Mouse (Mus musculus) heart, adult 11 months (tissue): ENCODE measurements around the gene Asphd1.

Experiments used
- DNase-seq: peaks from one replicate; pipeline ENCODE4 v3.0.0; 2022

Asphd1 gene

DNA sequence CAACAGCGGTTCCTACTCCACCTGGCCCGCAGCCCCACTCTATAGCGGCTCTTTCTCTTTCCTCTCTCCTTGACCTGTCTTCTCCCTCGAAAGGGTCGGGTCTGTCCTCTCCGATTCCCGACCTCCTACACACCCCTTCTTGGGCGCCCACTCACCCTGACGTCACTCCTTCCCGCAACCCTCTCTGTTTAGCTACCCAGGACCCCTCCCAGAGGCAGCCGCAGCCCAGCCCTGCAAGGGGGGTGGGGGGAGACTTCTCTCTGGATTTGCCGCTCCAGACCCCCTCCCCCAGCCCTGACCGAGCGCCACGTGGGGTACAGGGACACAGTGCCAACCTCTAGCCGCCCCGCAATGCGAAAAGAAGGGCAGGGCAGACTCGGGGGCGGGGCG, at the start of gene Asphd1:
Gene Asphd1 (minus strand): TSS at position 180 of the 390 bp plus-strand sequence.
- DNase-seq = no peak

- no peak for DNase-seq
Observed at GRCm38 (mm10) chr7:126996449-126996848, 47.1 kb upstream of the Asphd1 start.

DNA sequence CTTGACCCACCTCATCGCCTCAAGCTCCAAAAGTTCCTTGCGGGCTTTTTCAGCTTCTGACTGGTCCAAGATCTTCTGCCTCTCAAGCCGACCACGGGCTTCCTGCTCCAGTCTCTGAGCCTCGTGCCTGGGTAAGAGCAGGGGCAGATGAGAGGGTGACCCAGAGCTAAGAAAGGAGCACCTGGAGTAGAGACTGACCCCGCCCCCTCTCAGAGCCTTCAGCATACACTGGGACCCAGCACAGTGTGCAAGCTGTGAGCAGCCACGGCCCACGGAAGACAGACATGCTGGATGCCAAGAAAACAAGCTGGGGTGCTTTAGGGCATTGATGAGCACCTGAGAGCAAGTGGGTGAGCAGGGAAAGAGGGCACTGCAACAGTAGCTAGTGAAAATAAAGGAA, 39.4 kb upstream of the Asphd1 start:
- no peak for DNase-seq

- peak; percentile 93 for DNase-seq
Observed at GRCm38 (mm10) chr7:126986319-126986718, 36.9 kb upstream of the Asphd1 start.

DNA sequence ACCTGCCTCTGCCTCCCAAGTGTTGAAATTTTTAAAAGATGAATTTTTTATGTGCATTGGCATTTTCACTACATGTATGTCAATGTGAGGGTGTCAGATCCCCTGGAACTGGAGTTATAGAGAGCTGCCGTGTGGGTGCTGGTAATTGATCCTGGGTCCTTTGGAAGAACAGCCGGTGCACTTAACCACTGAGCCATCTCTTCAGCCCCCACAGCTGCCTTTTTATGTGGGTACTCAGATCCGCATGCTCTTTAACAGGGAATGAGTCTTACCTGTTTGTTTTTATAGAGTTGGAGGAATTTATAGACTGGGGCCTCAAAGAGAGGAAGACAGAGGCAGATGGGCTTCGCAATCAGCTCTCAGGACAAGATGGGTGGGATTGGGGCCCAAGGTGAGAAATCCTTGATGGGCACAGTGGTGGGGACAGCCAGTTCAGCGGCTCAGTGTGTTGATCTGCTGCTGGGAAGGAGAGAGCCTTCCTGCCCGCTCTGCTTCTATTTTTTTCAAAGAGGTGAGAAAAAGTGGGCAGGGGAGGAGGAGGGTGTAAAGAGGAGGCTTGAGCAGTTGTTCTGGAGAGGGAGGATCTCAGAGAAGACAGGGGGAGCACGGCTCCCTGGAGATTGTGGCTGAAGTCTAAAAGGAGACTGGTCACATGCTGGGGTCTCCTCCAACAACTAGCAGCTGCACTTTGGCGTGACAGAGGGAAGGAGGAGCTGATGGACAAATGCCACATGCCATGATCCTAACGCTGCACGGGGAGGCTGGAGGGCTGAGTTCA, 35.5 kb upstream of the Asphd1 start:
- DNase-seq = no peak

DNA sequence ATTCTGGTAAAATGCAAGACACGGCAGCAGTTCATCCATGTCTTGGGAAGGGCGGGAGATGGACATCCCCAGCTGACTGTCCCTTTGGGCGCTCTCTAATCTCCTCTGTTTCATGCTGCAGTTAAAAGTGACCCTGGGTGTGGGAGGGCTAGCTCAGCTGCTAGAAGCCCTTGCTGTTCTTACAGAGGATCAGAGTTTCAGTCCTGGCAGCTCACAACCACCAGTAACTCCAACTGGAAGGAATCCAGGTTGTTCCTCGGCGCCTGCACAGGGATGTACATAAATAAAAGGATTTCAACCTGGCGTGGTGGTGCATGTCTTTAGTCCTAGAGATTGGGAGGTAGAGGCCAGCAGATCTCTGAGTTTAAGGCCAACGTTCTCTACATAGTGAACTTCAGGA, 33.7 kb upstream of the Asphd1 start:
- no peak for DNase-seq

DNA sequence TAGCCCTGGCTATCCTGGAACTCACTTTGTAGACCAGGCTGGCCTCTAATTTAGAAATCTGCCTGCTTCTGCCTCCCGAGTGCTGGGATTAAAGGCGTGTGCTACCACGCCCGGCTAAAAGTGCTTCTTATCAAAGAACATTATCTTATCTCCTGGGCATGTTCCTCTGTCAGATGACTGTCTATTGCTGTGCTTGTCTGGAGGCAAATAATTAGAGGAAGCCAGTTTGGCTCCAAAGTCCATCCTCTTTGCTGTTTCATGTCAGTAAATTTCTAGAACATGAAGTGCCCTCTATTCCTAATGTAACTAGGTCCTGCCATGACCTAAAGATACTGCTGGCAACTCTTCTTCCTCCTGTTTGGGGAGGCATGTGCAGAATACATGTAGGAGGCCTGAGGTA, 32.7 kb upstream of the Asphd1 start:
- no peak for DNase-seq

DNA sequence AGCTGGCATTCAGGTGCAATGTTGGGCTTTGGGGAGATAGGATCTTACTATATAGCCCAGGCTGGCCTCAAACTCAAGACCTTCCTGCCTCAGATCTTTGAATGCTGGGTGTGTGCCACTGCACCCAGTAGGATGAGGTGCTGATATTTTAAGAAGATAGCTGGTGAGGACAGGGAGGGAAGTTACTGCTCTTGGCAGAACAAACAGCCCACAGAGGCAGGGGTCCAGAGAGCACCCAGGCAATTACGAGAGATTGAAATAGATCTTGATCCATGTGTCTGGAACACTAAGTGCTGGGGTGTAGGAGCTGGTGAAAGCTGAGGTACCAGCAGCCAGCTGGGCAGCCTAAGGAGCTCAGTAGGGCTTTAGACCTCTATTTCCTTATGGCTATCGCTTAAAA, 32.2 kb upstream of the Asphd1 start:
- no peak for DNase-seq

DNA sequence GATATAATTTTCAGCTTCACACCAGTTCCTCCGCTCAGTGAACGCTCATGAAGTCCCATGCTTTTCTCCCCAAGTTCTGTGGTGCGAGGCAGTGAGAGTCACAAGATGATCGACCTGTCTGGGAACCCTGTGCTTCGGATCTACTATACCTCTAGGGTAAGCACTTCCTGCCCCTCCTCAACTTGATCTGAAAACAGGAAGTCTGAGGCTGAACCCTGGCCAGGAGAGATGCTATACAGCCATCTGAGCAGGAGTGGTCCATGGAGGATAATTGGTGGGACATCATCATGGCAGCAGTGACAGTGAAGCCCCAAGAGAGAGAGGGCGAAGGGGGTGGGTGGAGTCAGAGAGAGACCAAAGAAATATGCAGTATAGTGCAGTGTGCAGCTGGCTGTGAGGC, 29.5 kb upstream of the Asphd1 start:
- no peak for DNase-seq

GRCm38 (mm10) chr7:126976878-126977459, 27.6 kb upstream of the Asphd1 start:
- no peak for DNase-seq

- peak; percentile 99 for DNase-seq
Observed at GRCm38 (mm10) chr7:126975950-126976866, 26.8 kb upstream of the Asphd1 start, which contains the start of gene Cdiptos. Cdiptos (minus strand) TSS chr7:126976098.

GRCm38 (mm10) chr7:126975893-126975949, 26.3 kb upstream of the Asphd1 start, which contains the start of gene Cdipt:
Cdipt (plus strand) TSS chr7:126975914.
- no peak for DNase-seq

DNA sequence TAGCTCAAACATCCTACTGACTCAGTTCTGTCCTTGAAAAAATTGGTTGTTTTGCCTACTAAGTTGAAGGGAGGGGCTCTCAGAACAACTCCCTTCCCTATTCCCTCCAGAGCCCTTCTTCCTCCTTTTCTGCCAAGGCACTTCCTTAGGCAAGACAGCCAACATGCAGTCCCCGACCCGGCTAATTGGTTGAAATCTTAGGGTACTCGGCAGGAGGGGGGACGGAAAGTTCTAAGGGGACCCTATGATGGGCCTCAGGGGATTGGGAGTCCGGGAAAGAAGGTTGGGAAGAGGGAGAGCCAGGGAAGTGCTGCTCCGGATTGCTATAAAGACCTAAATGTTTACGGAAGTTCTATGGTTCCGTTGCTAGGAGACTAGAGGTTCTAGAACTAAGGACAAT, 26.1 kb upstream of the Asphd1 start:
- peak; percentile 97 for DNase-seq

GRCm38 (mm10) chr7:126967361-126967760, 18.0 kb upstream of the Asphd1 start:
- DNase-seq = no peak

- no peak for DNase-seq
Observed at GRCm38 (mm10) chr7:126965568-126965967, 16.2 kb upstream of the Asphd1 start.

DNA sequence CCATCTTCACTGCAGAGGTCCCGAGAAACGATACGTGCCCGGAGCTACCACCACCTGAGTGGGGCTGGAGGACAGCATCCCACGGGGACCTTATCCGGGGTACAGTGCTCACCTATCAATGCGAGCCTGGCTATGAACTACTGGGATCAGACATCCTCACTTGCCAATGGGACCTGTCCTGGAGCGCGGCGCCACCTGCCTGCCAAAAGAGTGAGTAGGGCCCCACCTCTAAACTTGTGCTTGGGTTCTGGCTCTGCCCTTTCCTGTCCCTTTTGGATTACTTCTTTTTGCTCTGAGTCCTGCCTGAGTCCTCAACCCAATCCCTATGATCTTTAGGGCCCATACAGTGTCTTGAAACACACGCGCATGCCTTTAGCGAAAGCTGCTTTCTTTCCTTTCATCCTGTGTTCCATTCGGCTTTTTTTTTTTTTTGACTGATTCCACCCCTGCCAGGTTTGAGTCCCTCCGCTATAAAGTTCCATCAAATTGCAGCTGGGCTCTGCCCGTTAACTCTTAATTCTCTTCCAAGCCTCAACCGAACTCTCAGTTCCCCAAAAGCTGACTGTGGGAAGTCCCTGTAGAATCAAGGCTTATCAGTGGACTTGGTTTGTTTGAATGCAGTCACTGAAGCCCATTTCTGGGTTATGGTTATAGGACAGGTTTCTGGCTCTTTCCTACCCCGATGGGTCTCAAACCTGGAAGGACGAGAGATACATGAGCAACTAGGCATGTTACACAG, 14.3 kb upstream of the Asphd1 start:
- DNase-seq = no peak

GRCm38 (mm10) chr7:126961965-126962364, 12.6 kb upstream of the Asphd1 start:
- DNase-seq = no peak

- DNase-seq = no peak
Observed at GRCm38 (mm10) chr7:126961095-126961494, 11.7 kb upstream of the Asphd1 start.

DNA sequence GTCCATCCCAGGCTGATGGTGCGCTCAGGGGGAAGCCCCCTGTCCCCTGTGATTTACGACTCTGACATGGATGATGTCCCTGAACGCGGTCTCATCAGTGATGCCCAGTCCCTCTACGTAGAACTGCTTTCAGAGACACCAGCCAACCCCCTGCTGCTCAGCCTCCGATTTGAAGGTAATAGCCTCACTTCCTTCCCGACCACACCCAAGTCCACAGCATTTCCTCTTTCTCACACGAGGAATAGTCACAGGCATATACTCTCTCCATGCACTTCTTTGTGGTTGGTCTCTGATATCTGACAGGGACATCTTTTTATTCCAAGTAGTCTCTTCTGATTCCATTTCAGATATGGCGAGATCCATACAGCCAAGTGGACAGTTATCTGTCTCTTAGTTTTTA, 10.4 kb upstream of the Asphd1 start:
- no peak for DNase-seq

DNA sequence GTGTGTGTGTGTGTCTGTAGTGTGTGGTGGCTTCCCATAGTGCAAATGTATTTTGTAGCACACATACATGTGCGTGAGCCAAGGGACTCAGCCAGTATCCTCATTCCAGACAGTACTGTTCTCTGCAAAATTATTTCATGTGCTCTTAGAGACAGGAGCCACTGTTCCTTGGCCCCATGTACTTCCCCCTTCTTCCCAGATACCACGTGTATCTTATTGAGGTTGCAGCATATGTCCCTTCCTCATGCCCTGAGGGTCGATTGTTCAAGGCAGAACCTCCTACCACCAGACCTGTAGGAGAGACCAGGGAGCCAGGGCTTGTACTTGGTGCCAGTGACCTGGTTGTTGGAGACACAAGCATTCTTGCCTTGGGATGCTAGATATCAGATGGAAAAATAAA, 5.7 kb upstream of the Asphd1 start:
- no peak for DNase-seq

- DNase-seq = no peak
Observed at GRCm38 (mm10) chr7:126952646-126953045, 3.3 kb upstream of the Asphd1 start.

GRCm38 (mm10) chr7:126951741-126952140, 2.4 kb upstream of the Asphd1 start:
- DNase-seq = no peak
